Mouse (Mus musculus): ENCODE measurements around the gene Golt1a. TPM values are rescaled to one million over a fixed set of nuclear protein-coding genes. Genes with fewer than 3 reads are reported as not detected.

Golt1a gene
- polyA plus RNA-seq, 1 experiment from 2014 or later: 6.1 TPM

- Histone ChIP-seq H3K9ac (no peak overlapping the region), H3K4me2 (no peak overlapping the region), H3K27me3 (peaks cover 46% of the 10 kb centered on the region), H3K27ac (no peak overlapping the region), H3K9me3 (replicated peaks) (no peaks in the 10 kb centered on the region), H3K36me3 (no peaks in the 10 kb centered on the region), H3K4me3 (replicated peaks) (no peak overlapping the region), H3K4me1 (replicated peaks) (peaks cover 56% of the 10 kb centered on the region)
- ATAC-seq (ENCODE audit: low read depth): no peak
- 34% methylated on average over 10 of the region's 10 CpGs for WGBS (ENCODE audit: insufficient replicate concordance)
- DNase-seq: no peak
Measured at GRCm38 (mm10) chr1:133366951-133367605, 57.5 kb downstream of the Golt1a start.

- DNase-seq: no peak
- Histone ChIP-seq H3K9me3 (replicated peaks) (no peaks in the 10 kb centered on the region), H3K4me1 (replicated peaks) (peaks cover 59% of the 10 kb centered on the region), H3K9ac (no peak overlapping the region), H3K4me3 (replicated peaks) (no peak overlapping the region), H3K27me3 (peaks cover 38% of the 10 kb centered on the region), H3K27ac (no peak overlapping the region; the same call in 1 of the 2 replicates), H3K36me3 (no peaks in the 10 kb centered on the region), H3K4me2 (peak overlapping the region; percentile 29)
- ATAC-seq (ENCODE audit: low read depth): no peak
- 5% methylated on average over 11 of the region's 11 CpGs for WGBS (ENCODE audit: insufficient replicate concordance)
Measured at GRCm38 (mm10) chr1:133367606-133368488, 58.2 kb downstream of the Golt1a start.

- H3K27me3 ChIP-seq: peaks cover 30% of the 10 kb centered on the region
- no peaks in the 10 kb centered on the region for H3K36me3 ChIP-seq
- ATAC-seq (ENCODE audit: low read depth): no peak
- 52% methylated on average over 10 of the region's 10 CpGs for WGBS (ENCODE audit: insufficient replicate concordance)
- H3K9ac ChIP-seq: no peak overlapping the region
- no peak overlapping the region for H3K27ac ChIP-seq
- H3K4me1 ChIP-seq (replicated peaks): peaks cover 53% of the 10 kb centered on the region
- no peak for DNase-seq
- no peak overlapping the region for H3K4me2 ChIP-seq
- no peaks in the 10 kb centered on the region for H3K9me3 ChIP-seq (replicated peaks)
- no peak overlapping the region for H3K4me3 ChIP-seq (replicated peaks)
Measured at GRCm38 (mm10) chr1:133368644-133369043, 59.0 kb downstream of the Golt1a start.

GRCm38 (mm10) chr1:133370352-133370751 is 60.8 kb downstream of the Golt1a start:
- H3K4me2 ChIP-seq: no peak overlapping the region
- H3K36me3 ChIP-seq: no peaks in the 10 kb centered on the region
- peaks cover 13% of the 10 kb centered on the region for H3K27me3 ChIP-seq
- H3K9ac ChIP-seq: no peak overlapping the region
- no peak overlapping the region for H3K27ac ChIP-seq
- ATAC-seq (ENCODE audit: low read depth): no peak
- peaks cover 45% of the 10 kb centered on the region for H3K4me1 ChIP-seq (replicated peaks)
- H3K4me3 ChIP-seq (replicated peaks): no peak overlapping the region
- WGBS (ENCODE audit: insufficient replicate concordance): 52% methylated on average over 4 of the region's 4 CpGs
- no peaks in the 10 kb centered on the region for H3K9me3 ChIP-seq (replicated peaks)
- no peak for DNase-seq

- ATAC-seq (ENCODE audit: low read depth) (no peak), DNase-seq (no peak)
- 59% methylated on average over 6 of the region's 6 CpGs for WGBS (ENCODE audit: insufficient replicate concordance)
Measured at GRCm38 (mm10) chr1:133371431-133371830, 61.8 kb downstream of the Golt1a start.

GRCm38 (mm10) chr1:133372113-133372512 is 62.5 kb downstream of the Golt1a start:
- no peak overlapping the region for H3K4me2 ChIP-seq
- no peak overlapping the region for H3K9ac ChIP-seq
- no peaks in the 10 kb centered on the region for H3K27me3 ChIP-seq
- no peaks in the 10 kb centered on the region for H3K36me3 ChIP-seq
- H3K4me3 ChIP-seq (replicated peaks): no peak overlapping the region
- 34% methylated on average over 8 of the region's 8 CpGs for WGBS (ENCODE audit: insufficient replicate concordance)
- ATAC-seq (ENCODE audit: low read depth) (peak; percentile 68), DNase-seq (no peak)
- H3K27ac ChIP-seq: peak overlapping the region; percentile 72
- H3K4me1 ChIP-seq (replicated peaks): peaks cover 46% of the 10 kb centered on the region
- no peaks in the 10 kb centered on the region for H3K9me3 ChIP-seq (replicated peaks)

More at GRCm38 (mm10) chr1:133371431-133371830, 61.8 kb downstream of the Golt1a start:
- no peaks in the 10 kb centered on the region for H3K36me3 ChIP-seq
- H3K4me2 ChIP-seq: no peak overlapping the region
- no peak overlapping the region for H3K4me3 ChIP-seq (replicated peaks)
- H3K27me3 ChIP-seq: peaks cover 4% of the 10 kb centered on the region; the same call in 1 of the 2 replicates
- no peak overlapping the region for H3K9ac ChIP-seq
- peak overlapping the region; percentile 72 for H3K27ac ChIP-seq
- H3K9me3 ChIP-seq (replicated peaks): no peaks in the 10 kb centered on the region
- peaks cover 53% of the 10 kb centered on the region for H3K4me1 ChIP-seq (replicated peaks)

Other genes starting within 250 kb of the Golt1a start
- gene Ppp1r15b, start 178.7 kb upstream of the Golt1a start, polyA plus RNA-seq (2015; fragmentation: Nextera tagmentation; extraction: Ambion mirVana): 35.8 and 49.1 TPM in 2 replicates
- gene Plekha6, start 145.6 kb upstream of the Golt1a start, polyA plus RNA-seq (2015; fragmentation: Nextera tagmentation; extraction: Ambion mirVana): 1.9 TPM in 2 replicates
- not detected in 2 replicates for gene Kiss1, start 12.1 kb downstream of the Golt1a start, polyA plus RNA-seq (2015; fragmentation: Nextera tagmentation; extraction: Ambion mirVana)
- gene Ren1, start 40.7 kb downstream of the Golt1a start, polyA plus RNA-seq (2015; fragmentation: Nextera tagmentation; extraction: Ambion mirVana): 0.47 and 0.61 TPM in 2 replicates
- gene Etnk2, start 53.8 kb downstream of the Golt1a start, polyA plus RNA-seq (2015; fragmentation: Nextera tagmentation; extraction: Ambion mirVana): 4.3 and 4.8 TPM in 2 replicates
- 1.3 and 1.5 TPM in 2 replicates for gene Sox13, start 114.6 kb downstream of the Golt1a start, polyA plus RNA-seq (2015; fragmentation: Nextera tagmentation; extraction: Ambion mirVana)

All from liver, embryonic 13.5 days (tissue).